Mouse (Mus musculus) cerebellum, adult 9-11 months (tissue): Measurements from ENCODE around the gene Gm21209.
"Not testable (repeated sequence)": the region's sequence is repeated elsewhere in the genome, so short reads cannot be mapped to it uniquely, and the experiment has no call there.

Experiments
- DNase-seq: peaks from one replicate; pipeline ENCODE4 v3.0.0; 2022

The Gm21209 gene

DNA sequence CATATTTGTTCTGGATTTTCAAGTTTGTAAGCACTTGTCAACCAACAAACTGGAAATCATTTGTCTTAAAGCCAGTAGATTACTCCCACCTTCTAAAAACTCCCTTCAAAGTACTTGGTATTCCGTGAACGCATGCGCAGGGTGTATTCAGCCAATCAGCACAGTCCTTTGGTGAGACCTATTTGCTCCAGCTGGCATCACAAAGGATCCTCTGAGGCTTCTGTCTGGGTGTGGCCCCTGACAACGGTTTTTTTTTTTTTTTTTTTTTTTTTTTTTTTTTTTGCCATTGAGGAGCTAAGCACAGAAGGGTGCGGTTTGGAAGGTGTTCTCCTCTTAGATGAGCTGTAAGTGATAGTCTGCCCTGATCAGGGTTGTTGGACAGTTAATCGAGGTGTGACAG, at the start of gene Gm21209:
TSS of gene Gm21209 (plus strand) at position 301 of the 400 bp plus-strand sequence.
- DNase-seq = not testable (repeated sequence)
